Mouse (Mus musculus): ENCODE data around the gene Fer. TPM values are rescaled to one million over a fixed set of nuclear protein-coding genes. Genes with fewer than 3 reads are reported as not detected.

The Fer gene
- polyA plus RNA-seq, 1 experiment = 1.6 TPM

- WGBS = 62% methylated on average over 5 of the region's 5 CpGs
- no peak for DNase-seq (ENCODE audit: low read depth, low spot score)
Measured at GRCm38 (mm10) chr17:63970239-63970638, 107.4 kb downstream of the Fer start.

- WGBS = 90% methylated on average over 1 of the region's 1 CpGs
- DNase-seq (ENCODE audit: low read depth, low spot score) = no peak
Measured at GRCm38 (mm10) chr17:63970939-63971338, 108.1 kb downstream of the Fer start.

DNA sequence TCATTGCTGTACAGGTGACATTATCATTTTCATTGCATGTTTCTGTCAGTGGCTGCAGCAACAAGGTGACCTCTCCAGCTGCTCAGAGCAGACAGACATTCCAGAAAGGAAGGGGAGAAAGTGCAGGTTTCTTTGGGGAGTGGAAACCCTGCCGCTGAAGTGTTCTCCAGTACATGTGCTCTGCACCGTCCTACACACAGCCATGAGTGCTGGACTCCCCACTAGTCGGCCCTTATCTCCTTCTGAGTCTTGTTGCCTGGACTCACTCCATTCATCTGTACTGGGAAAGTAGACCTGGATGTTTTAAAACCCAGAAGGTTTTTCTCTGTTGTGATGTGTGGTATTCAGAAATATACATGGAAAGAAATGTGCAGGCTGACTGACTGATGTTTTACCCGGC is 109.3 kb downstream of the Fer start:
- no peak for DNase-seq (ENCODE audit: low read depth, low spot score)
- WGBS = 65% methylated on average over 4 of the region's 4 CpGs

DNA sequence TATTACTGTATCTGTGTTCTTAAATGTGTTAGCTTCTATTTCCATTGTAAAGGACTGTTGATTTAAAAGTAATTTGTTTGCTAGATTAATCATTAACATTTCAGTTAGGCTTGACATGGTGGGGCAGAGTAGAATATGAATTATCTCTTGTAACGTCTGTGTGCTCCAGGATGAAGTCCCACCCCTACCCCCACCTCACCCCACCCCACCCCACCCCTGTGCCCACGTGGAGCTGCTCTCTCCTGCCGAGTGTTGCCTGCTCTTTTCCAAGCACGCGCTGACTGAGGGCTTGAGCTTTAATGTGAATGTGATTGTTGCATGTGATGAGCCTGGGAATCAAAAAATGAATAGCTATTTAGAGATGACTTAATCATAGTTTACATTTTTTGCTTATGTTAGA is 110.9 kb downstream of the Fer start:
- WGBS = 33% methylated on average over 5 of the region's 5 CpGs
- DNase-seq (ENCODE audit: low read depth, low spot score) = no peak

DNA sequence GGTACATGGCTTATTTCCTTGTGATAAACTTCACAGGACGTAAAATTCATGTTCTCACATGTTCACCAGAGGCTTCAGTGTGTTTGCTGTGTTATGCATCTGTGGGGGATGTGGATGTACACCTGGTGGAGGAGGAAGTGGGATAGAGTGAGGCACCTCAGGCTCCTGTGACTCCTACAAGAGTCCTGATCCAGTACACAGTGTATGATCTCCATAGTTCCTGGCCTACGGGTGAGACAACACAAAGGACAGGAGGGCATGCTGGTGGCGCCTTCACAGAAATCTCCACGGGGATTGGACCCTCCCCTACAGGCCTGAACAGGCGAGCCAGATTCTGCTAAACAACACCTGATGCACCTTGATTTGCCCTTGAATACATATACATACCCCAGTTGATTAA is 111.4 kb downstream of the Fer start:
- WGBS = 64% methylated on average over 5 of the region's 5 CpGs
- DNase-seq (ENCODE audit: low read depth, low spot score) = no peak

DNA sequence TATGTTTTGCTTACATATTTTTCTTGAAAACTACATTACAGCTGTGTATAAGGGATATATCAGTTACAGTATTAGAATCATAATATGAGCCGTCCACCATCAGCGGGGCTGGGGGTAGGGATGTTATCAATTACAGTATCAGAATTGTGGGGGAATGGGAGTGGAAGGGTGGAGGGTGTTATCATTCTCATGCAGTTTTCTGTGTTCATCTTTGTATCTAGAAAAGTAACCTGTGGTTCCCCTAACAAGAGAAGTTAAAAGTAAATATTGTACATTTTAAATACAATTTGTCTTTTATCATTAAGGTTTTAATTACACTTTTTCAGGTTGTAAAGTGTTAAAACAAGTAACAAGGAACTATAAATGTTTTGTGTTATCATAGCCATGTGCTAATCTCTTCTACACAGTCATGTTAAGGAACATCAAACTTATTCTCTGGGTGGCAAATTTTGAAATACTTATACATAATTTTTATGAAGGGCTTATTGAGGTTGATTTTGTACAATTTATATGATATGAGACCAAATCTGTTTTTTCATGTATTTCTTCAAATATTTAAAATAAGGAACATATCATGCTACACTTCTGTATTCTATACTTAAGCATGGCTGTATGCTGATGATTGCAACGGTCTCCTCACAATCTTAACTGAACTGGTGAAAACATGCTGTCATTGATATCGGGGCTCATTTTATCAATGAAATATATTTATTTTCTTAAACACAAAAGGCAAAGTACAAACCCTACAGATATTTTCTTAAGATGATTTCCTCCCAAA is 116.1 kb downstream of the Fer start:
- DNase-seq (ENCODE audit: low read depth, low spot score) = no peak
- WGBS = 89% methylated on average over 4 of the region's 4 CpGs

DNA sequence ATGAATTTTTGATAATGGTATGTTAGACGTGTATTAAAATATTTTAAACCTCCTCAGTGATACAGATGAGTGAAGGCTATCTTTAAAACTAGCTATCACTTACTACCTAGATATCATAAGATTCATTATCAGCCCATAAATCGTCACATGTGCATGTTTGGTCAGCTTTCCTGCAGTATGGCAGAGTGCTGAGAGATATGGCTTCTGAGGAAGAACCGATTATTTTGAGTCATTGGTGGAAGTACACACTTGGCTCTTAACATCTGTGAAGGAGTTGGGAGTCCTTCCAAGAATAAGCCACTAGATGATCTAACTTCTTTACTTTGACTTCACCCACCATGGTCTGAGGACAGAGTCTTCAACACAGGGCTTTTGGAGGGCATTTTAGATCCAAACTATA is 117.3 kb downstream of the Fer start:
- WGBS = 87% methylated on average over 3 of the region's 3 CpGs
- DNase-seq (ENCODE audit: low read depth, low spot score) = no peak

DNA sequence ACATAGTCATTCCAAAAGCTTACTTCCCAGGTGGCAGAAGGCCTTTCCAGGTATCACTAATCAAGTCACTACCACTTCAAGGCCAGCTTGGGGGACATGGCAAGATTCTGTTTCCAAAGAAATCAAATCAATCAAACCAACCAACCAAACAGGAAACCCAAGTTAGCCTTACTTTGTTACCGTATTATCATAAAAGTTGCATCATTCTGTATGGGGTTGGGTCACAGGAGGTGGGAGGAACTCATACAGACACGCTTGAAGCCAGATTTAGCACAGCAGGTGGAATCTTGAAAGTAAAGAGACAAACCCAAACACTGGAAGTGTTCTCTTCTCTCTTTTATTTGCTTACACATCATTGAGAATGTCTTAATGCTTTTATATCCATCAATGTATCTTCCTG is 125.8 kb downstream of the Fer start:
- no peak for DNase-seq (ENCODE audit: low read depth, low spot score)
- WGBS = 32% methylated on average over 2 of the region's 2 CpGs

- DNase-seq (ENCODE audit: low read depth, low spot score) = no peak
- 86% methylated on average over 3 of the region's 3 CpGs for WGBS
Measured at GRCm38 (mm10) chr17:63991160-63991559, 128.3 kb downstream of the Fer start.

- WGBS = 93% methylated on average over 1 of the region's 1 CpGs
- DNase-seq (ENCODE audit: low read depth, low spot score) = no peak
Measured at GRCm38 (mm10) chr17:63995921-63996320, 133.1 kb downstream of the Fer start.

DNA sequence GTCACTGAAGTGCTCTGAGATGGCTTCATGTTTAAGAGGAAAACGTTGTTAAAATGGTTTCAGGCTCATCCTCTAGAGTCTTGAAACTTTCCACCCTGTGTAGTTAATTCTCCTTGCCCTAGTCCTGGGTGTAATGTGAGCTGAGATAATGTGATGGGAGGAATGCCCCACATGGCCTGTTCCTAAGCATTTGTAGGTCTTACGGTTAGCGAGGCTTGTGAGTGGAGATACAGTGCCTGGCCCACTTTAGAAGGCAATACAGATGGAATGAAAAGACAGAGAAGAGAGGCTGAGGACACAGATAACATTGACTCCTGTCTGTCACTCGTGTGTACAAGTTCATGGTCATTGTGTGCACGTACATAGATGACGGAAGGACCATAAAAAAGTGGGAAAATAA is 134.8 kb downstream of the Fer start:
- 85% methylated on average over 6 of the region's 6 CpGs for WGBS

GRCm38 (mm10) chr17:64003444-64003843 is 140.6 kb downstream of the Fer start:
- DNase-seq (ENCODE audit: low read depth, low spot score) = no peak

More for the DNA sequence above, 134.8 kb downstream of the Fer start:
- DNase-seq (ENCODE audit: low read depth, low spot score) = no peak

DNA sequence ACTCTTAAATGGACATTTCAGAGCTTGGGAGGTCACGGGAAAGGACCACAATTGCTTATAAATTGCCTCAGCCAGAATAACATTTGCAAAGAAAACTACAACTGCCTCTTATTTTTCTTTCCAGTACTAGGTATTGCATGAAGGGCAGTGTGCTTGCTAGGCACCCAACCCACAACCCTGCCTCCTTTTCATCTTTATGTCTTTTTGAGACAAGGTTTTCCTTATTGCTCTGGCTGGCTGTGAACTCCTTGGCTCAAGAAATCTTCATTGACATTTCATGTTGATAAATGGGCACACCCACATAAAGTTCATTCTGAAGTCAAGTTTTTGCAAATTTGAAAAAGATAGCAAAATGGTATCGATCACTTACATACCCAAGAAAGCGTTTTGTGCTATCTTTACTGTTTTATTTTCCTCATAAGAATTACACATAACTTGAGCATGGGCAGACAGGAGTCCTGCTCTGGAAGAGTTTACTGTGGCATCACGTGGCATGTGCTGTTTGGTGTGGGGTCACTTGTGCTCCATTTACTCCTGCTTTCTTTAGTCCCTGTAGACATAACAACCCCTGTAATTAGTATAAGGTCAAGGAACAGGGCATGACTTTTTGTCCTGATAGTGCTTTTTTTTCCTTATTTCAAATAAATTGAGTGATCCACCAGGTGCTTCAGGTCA is 142.8 kb downstream of the Fer start:
- peak; percentile 7 for DNase-seq (ENCODE audit: low read depth, low spot score)
- 45% methylated on average over 4 of the region's 4 CpGs for WGBS

More at GRCm38 (mm10) chr17:64003444-64003843, 140.6 kb downstream of the Fer start:
- 75% methylated on average over 13 of the region's 13 CpGs for WGBS

DNA sequence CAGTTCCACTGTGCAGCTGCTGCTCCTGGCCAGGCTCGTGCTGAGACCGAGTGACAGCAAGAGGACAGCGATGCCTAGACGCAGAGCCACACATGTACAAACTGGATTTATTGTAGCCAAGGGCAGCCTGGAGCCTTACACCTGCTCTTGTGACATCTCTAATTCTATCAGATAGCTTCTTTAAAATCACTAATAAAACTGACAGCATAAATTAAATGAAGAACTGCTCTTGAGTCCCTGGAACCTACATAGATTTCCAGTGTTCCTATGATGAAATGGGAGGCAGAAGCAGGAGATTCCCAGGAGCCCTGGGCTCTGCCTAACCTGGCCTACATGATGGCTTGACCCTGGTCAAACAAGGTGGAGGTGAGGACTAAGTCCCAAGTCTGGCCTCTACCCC is 153.7 kb downstream of the Fer start:
- DNase-seq (ENCODE audit: low read depth, low spot score) = no peak
- 93% methylated on average over 4 of the region's 4 CpGs for WGBS

GRCm38 (mm10) chr17:64018240-64018639 is 155.4 kb downstream of the Fer start:
- no peak for DNase-seq (ENCODE audit: low read depth, low spot score)
- WGBS = 94% methylated on average over 6 of the region's 6 CpGs

- DNase-seq (ENCODE audit: low read depth, low spot score) = no peak
- WGBS = 89% methylated on average over 3 of the region's 3 CpGs
Measured at GRCm38 (mm10) chr17:64018870-64019269, 156.0 kb downstream of the Fer start.

DNA sequence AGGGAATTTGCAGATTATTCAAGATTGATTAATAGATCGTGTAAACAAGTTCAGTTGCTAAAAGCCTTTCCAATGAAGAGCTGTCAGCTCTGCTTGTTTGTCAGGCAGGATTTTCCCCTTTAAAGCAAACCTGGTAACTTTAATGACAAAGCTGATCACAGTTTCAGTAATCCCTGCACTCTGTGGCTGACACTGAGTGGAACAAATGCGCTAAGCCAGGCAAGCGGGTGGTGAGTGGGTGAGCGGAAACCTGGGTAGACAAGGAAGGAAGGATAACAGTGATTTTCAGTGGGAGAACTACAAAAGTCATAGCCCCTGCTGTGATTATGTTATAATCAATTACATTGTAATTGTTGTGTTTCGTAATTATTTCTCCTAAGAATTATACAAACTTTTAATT is 156.8 kb downstream of the Fer start:
- 93% methylated on average over 5 of the region's 5 CpGs for WGBS
- no peak for DNase-seq (ENCODE audit: low read depth, low spot score)

DNA sequence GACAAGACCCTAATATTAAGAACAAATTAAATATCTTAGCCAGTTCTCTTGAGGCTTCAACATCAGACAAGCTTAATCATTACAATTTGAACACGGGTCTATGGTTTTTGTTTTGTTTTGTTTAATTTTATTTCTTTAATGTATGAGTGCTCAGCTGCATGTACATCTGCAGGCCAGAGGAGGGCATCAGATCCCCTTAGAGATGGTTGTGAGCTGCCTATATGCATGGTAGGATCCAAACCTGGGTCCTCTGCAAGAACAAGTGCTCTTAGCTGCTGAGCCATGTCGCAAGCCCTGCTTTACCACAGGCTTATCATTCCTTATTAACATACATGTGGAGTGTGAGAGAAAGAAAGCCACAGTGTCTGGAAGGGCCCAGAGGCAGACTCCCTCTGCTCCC is 163.6 kb downstream of the Fer start:
- WGBS = 64% methylated on average over 2 of the region's 2 CpGs

GRCm38 (mm10) chr17:64041771-64042170 is 178.9 kb downstream of the Fer start:
- no peak for DNase-seq (ENCODE audit: low read depth, low spot score)

More for the DNA sequence above, 163.6 kb downstream of the Fer start:
- DNase-seq (ENCODE audit: low read depth, low spot score) = no peak

DNA sequence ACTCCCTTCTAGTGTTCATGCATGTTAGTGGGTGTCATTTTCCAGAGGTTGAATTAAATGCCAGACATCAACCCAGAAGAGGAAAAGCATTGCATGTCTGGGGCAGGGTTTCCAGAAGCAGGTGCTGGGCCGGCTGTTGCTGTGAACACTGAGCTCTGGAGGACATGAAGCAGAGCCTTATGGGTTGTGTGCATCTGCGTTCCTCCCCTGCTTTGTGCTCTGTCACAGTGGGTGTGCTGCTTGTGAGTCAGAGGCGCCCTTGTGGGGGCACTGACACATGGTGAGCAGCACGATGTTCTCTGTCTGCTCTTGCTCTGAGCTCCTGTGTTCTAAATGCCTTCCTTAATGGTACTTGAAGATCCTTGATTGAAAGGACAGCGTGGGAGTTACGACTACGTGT is 182.5 kb downstream of the Fer start:
- DNase-seq (ENCODE audit: low read depth, low spot score) = no peak
- 81% methylated on average over 7 of the region's 7 CpGs for WGBS

DNA sequence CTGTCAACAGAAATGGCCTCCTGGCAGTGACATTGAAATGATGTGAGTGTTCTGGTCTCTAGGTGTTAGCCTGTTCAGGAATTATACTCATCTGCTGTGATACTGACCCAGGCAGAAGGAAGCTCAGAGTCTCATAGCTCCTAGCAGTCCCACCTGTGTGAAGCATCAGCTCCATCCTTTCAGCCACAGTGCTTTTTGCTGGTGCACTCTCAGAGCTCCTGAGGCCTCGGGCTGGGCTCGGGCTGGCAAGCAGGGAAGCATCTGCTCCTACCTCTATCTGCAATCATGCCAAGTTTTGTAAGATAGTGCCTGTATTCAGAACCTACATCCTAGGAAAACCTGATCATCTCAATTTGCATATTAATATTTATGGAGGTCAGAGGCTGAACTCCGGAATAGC is 183.7 kb downstream of the Fer start:
- DNase-seq (ENCODE audit: low read depth, low spot score) = no peak
- 92% methylated on average over 3 of the region's 3 CpGs for WGBS

Measured in large intestine, adult 2 months (tissue).